Mouse (Mus musculus) neural tube, embryonic 12.5 days (tissue): ENCODE data around the gene Gm20662. TPM values are rescaled to one million over a fixed set of nuclear protein-coding genes. Genes with fewer than 3 reads are reported as not detected.

ENCODE experiments used
- ATAC-seq: fragments of 200-750 bp; cut with Nextera tagmentation; 2 replicates; pipeline ENCODE4 v1.8.0; 2017; ENCODE audit warnings: low read depth, mild to moderate bottlenecking, moderate TSS enrichment, moderate library complexity; ENCODE audit not compliant: low FRiP score
- H3K27ac ChIP-seq: fragments of 300-500 bp; sonication (generic); 2 replicates; pipeline ENCODE4 v1.5.1; 2016
- H3K27me3 ChIP-seq: fragments of 300-500 bp; sonication (generic); replicated peaks from 2 replicates; pipeline ENCODE4 v1.6.1; 2016; ENCODE audit warnings: mild to moderate bottlenecking
- H3K36me3 ChIP-seq: fragments of 300-500 bp; sonication (generic); 2 replicates; pipeline ENCODE4 v1.6.1; 2016; ENCODE audit warnings: mild to moderate bottlenecking
- H3K4me1 ChIP-seq: fragments of 300-500 bp; sonication (generic); 2 replicates; pipeline ENCODE4 v1.6.1; 2016
- H3K4me2 ChIP-seq: fragments of 300-500 bp; sonication (generic); replicated peaks from 2 replicates; pipeline ENCODE4 v1.6.1; 2016; ENCODE audit warnings: mild to moderate bottlenecking
- H3K4me3 ChIP-seq: fragments of 300-500 bp; sonication (generic); 2 replicates; pipeline ENCODE4 v1.5.1; 2016
- H3K9ac ChIP-seq: fragments of 300-500 bp; sonication (generic); 2 replicates; pipeline ENCODE4 v1.6.1; 2016; ENCODE audit warnings: mild to moderate bottlenecking
- H3K9me3 ChIP-seq: fragments of 300-500 bp; sonication (generic); 2 replicates; pipeline ENCODE4 v1.6.1; 2016; ENCODE audit warnings: mild to moderate bottlenecking
- WGBS: fragments of 180-500 bp; shearing (Covaris S2); methylation state at CpG from one replicate; pipeline ENCODE4 v1.1.7; 2016; 5-methylcytosine and 5-hydroxymethylcytosine counted together
- polyA plus RNA-seq: library from polyadenylated mRNA; unstranded; fragments of >200 nt; fragmentation: Nextera tagmentation; extraction: Ambion mirVana; gene quantifications from 2 replicates; pipeline ENCODE4 v1.2.1, GENCODE M21; 2016

Gm20662 gene
- 0.89 and 1.5 TPM in 2 replicates for polyA plus RNA-seq

DNA sequence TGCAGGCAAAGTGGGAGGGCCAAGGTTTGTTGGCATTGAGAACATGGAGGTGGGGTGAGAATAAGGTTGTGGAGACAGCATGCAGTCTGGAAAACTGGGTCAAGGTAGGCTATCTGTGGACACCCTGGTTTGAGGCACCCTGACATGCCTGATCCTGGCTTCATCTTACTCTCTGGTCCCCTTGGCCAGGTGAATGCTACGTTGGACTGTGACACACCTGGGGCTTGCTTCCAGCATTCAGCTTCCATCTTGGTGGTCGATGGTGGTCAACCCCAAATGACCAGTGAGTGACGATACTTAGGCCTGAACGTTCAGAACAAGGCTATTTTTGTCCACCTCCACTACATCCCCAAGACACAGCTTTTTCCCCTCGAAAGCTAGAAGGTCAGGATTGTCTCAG is at the start of gene Gm20662:
Gene Gm20662 (plus strand): TSS at position 301 of the 400 bp plus-strand sequence.
- ATAC-seq = no peak
- WGBS = 85% methylated on average over 5 of the region's 5 CpGs
- Histone ChIP-seq H3K4me1 (no peaks in the 10 kb centered on the region), H3K9me3 (no peaks in the 10 kb centered on the region), H3K27ac (no peak within 1 kb of the TSS), H3K27me3 (no peaks in the 10 kb centered on the region), H3K4me3 (no peak within 1 kb of the TSS), H3K36me3 (no peaks in the 10 kb centered on the region), H3K4me2 (no peak within 1 kb of the TSS), H3K9ac (no peak within 1 kb of the TSS)

- Histone ChIP-seq H3K36me3 (no peaks in the 10 kb centered on the region), H3K27ac (no peak overlapping the region), H3K4me3 (no peak overlapping the region), H3K9me3 (no peaks in the 10 kb centered on the region), H3K4me2 (no peak overlapping the region), H3K4me1 (peaks cover 8% of the 10 kb centered on the region), H3K27me3 (no peaks in the 10 kb centered on the region), H3K9ac (no peak overlapping the region)
- WGBS = 90% methylated on average over 31 of the region's 31 CpGs
- no peak for ATAC-seq
Measured at GRCm38 (mm10) chr9:107947241-107948194, 48.6 kb upstream of the Gm20662 start.

- no peak overlapping the region for H3K4me3 ChIP-seq
- no peak overlapping the region for H3K27ac ChIP-seq
- no peak for ATAC-seq
- H3K4me2 ChIP-seq = no peak overlapping the region
- H3K4me1 ChIP-seq = peaks cover 8% of the 10 kb centered on the region
- H3K9ac ChIP-seq = no peak overlapping the region
- no peaks in the 10 kb centered on the region for H3K27me3 ChIP-seq
- 86% methylated on average over 13 of the region's 13 CpGs for WGBS
- H3K36me3 ChIP-seq = no peaks in the 10 kb centered on the region
- no peaks in the 10 kb centered on the region for H3K9me3 ChIP-seq
Measured at GRCm38 (mm10) chr9:107949184-107949921, 46.8 kb upstream of the Gm20662 start.

DNA sequence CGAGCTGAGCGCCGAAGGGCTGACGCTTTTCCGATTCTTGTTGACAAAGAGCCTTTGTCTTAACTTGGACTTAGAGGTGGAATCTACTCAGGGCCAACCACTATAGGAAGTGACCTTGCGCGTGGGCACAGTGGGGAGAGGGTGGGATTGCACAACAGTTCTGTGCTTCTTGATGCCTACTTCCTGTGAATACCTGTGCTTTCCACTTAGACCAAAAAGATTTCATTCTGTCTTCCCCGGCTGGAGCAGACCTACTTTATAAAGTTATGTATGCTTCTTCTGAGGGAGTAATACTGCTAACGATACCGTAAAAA is 46.3 kb upstream of the Gm20662 start, which contains the start of gene Traip:
Gene Traip (plus strand): TSS at position 215 of the 314 bp plus-strand sequence.
- Histone ChIP-seq H3K9me3 (no peaks in the 10 kb centered on the region), H3K9ac (peak within 1 kb of the TSS; percentile 60), H3K4me2 (peak within 1 kb of the TSS; percentile 84), H3K36me3 (no peaks in the 10 kb centered on the region), H3K4me1 (peaks cover 8% of the 10 kb centered on the region), H3K4me3 (peak within 1 kb of the TSS; percentile 49), H3K27ac (peak within 1 kb of the TSS; percentile 71; the same call in 1 of the 2 replicates), H3K27me3 (no peaks in the 10 kb centered on the region)
- 91% methylated on average over 10 of the region's 10 CpGs for WGBS
- ATAC-seq = no peak

- Histone ChIP-seq H3K4me3 (peak overlapping the region; percentile 49), H3K4me1 (peaks cover 8% of the 10 kb centered on the region), H3K4me2 (peak overlapping the region; percentile 84), H3K9me3 (no peaks in the 10 kb centered on the region), H3K9ac (peak overlapping the region; percentile 60), H3K36me3 (0 out of 2 replicates have a peak, but pooled peaks cover 2% of the 10 kb centered on the region), H3K27ac (peak overlapping the region; percentile 71; the same call in 1 of the 2 replicates), H3K27me3 (no peaks in the 10 kb centered on the region)
- ATAC-seq = peak; percentile 97
- WGBS = 12% methylated on average over 45 of the region's 45 CpGs
Measured at GRCm38 (mm10) chr9:107950460-107951355, 45.4 kb upstream of the Gm20662 start.

DNA sequence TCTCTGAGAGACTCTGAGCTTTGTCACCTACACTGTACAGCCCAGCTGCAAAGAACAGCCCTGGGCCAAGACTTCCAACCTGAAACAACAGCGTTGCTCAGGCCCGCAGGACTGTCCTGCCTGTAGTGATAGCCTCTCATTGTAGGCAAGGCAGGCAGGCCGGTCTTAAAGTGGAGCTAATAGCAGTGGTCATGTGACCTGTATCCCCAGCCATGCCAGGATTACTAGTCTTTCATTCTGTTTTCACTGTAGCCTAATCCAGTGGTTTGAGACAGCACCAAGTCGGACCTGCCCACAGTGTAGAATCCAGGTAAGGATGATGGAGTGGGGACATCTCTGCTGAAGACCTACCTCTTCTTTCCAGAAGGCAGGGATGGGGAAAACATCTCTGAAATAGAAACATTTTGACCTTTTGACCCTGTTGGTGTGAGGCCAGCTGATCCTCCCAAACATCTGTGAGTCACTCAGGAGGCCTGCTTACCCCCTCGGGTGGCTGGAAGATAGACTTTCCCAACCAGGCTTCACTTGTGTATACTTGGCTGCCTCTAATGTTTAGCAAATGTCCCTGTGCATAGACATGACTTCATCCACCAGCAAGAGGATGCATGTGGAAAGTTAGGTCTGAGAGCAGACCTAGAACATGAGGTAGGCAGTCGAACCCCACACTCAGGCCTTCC is 40.4 kb upstream of the Gm20662 start:
- H3K9ac ChIP-seq = no peak overlapping the region
- no peak overlapping the region for H3K27ac ChIP-seq
- H3K9me3 ChIP-seq = no peaks in the 10 kb centered on the region
- H3K4me2 ChIP-seq = no peak overlapping the region
- H3K4me1 ChIP-seq = peaks cover 8% of the 10 kb centered on the region
- no peaks in the 10 kb centered on the region for H3K27me3 ChIP-seq
- no peak for ATAC-seq
- H3K4me3 ChIP-seq = no peak overlapping the region
- peaks cover 26% of the 10 kb centered on the region for H3K36me3 ChIP-seq
- WGBS = 82% methylated on average over 6 of the region's 6 CpGs

GRCm38 (mm10) chr9:107957141-107957540 is 39.0 kb upstream of the Gm20662 start:
- H3K36me3 ChIP-seq = peaks cover 35% of the 10 kb centered on the region
- H3K9ac ChIP-seq = no peak overlapping the region
- no peak overlapping the region for H3K4me3 ChIP-seq
- H3K4me1 ChIP-seq = peaks cover 6% of the 10 kb centered on the region
- 32% methylated on average over 6 of the region's 6 CpGs for WGBS
- H3K27ac ChIP-seq = no peak overlapping the region
- H3K9me3 ChIP-seq = no peaks in the 10 kb centered on the region
- no peak overlapping the region for H3K4me2 ChIP-seq
- no peaks in the 10 kb centered on the region for H3K27me3 ChIP-seq
- no peak for ATAC-seq

- Histone ChIP-seq H3K36me3 (peaks cover 35% of the 10 kb centered on the region), H3K27ac (no peak overlapping the region), H3K9ac (no peak overlapping the region), H3K4me3 (no peak overlapping the region), H3K4me2 (no peak overlapping the region), H3K4me1 (peaks cover 6% of the 10 kb centered on the region), H3K27me3 (no peaks in the 10 kb centered on the region), H3K9me3 (no peaks in the 10 kb centered on the region)
- WGBS = 47% methylated on average over 6 of the region's 6 CpGs
- no peak for ATAC-seq
Measured at GRCm38 (mm10) chr9:107959896-107960295, 36.3 kb upstream of the Gm20662 start.

GRCm38 (mm10) chr9:107960928-107961327 is 35.2 kb upstream of the Gm20662 start:
- Histone ChIP-seq H3K27ac (no peak overlapping the region), H3K4me1 (peaks cover 6% of the 10 kb centered on the region), H3K4me3 (no peak overlapping the region), H3K27me3 (no peaks in the 10 kb centered on the region), H3K9ac (no peak overlapping the region), H3K9me3 (no peaks in the 10 kb centered on the region), H3K36me3 (peaks cover 31% of the 10 kb centered on the region), H3K4me2 (no peak overlapping the region)
- 85% methylated on average over 4 of the region's 4 CpGs for WGBS
- ATAC-seq = no peak

- no peak overlapping the region for H3K4me2 ChIP-seq
- no peak overlapping the region for H3K9ac ChIP-seq
- peaks cover 6% of the 10 kb centered on the region for H3K4me1 ChIP-seq
- no peaks in the 10 kb centered on the region for H3K27me3 ChIP-seq
- no peak for ATAC-seq
- no peaks in the 10 kb centered on the region for H3K9me3 ChIP-seq
- 78% methylated on average over 10 of the region's 10 CpGs for WGBS
- no peak overlapping the region for H3K27ac ChIP-seq
- no peak overlapping the region for H3K4me3 ChIP-seq
- peaks cover 29% of the 10 kb centered on the region for H3K36me3 ChIP-seq
Measured at GRCm38 (mm10) chr9:107961351-107961762, 34.8 kb upstream of the Gm20662 start.

DNA sequence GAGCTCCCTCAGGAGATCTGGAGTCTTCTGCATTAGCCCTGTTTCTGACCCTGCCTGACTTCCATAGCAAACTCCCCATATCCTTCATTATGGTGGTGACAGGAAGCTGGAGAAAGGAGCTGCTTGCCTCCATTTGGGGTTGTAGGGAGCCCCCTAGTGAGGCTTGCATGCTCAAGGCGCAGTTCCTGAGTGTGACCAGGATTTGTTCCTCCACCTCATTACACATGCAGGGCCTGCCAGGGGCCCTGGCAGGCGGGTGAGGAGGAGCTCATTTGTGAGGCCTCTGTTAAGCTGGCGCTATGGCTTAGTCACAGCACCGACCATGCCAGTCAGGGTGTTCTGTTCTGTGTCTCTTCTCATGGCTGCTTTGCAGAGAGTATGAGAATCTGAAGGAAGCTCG is 34.3 kb upstream of the Gm20662 start:
- no peaks in the 10 kb centered on the region for H3K9me3 ChIP-seq
- ATAC-seq = no peak
- H3K4me2 ChIP-seq = no peak overlapping the region
- H3K36me3 ChIP-seq = peaks cover 29% of the 10 kb centered on the region
- peaks cover 6% of the 10 kb centered on the region for H3K4me1 ChIP-seq
- no peak overlapping the region for H3K4me3 ChIP-seq
- H3K9ac ChIP-seq = no peak overlapping the region; the same call in 1 of the 2 replicates
- no peaks in the 10 kb centered on the region for H3K27me3 ChIP-seq
- 62% methylated on average over 5 of the region's 5 CpGs for WGBS
- H3K27ac ChIP-seq = no peak overlapping the region
